Mouse (Mus musculus) ES-E14 (cell line): ENCODE data around the gene Klkb1.

Experiments used
- CHD2 ChIP-seq: IDR thresholded peaks from 2 replicates; pipeline ENCODE4 v1.6.1; 2014; ENCODE audit warnings: mild to moderate bottlenecking, low read depth, low read length, inconsistent platforms
- ZNF384 ChIP-seq: IDR thresholded peaks from 2 replicates; pipeline ENCODE4 v1.6.1; 2012; ENCODE audit warnings: low read depth, low read length, inconsistent platforms

- no peak for TF ChIP-seq CHD2
- no peak for TF ChIP-seq ZNF384
These were observed 39.6 kb downstream of the Klkb1 start for GRCm38 (mm10) chr8:45255040-45255439.
